Mouse (Mus musculus) lung, postnatal 25 days (tissue): Measurements from ENCODE around the gene B4gat1.
"Not testable (repeated sequence)": the region's sequence is repeated elsewhere in the genome, so short reads cannot be mapped to it uniquely, and the experiment has no call there.

Experiments
- DNase-seq: peaks from one replicate; pipeline ENCODE4 v3.0.0; 2022; ENCODE audit warnings: low spot score

The B4gat1 gene

GRCm38 (mm10) chr19:5038709-5039156 lies at the start of gene B4gat1, which contains the start of gene AC124502.3:
Gene B4gat1 (plus strand): TSS chr19:5038826.
Gene AC124502.3 (plus strand): TSS chr19:5038891.
- peak; percentile 90 for DNase-seq

- DNase-seq = peak; percentile 89
Measured at GRCm38 (mm10) chr19:4989013-4989412, 49.6 kb upstream of the B4gat1 start.

GRCm38 (mm10) chr19:4989434-4990255 lies 49.0 kb upstream of the B4gat1 start:
- no peak for DNase-seq

GRCm38 (mm10) chr19:4990256-4990625 lies 48.4 kb upstream of the B4gat1 start, which contains the start of gene Npas4:
Gene Npas4 (minus strand): TSS chr19:4990316.
- no peak for DNase-seq

- no peak for DNase-seq
Measured at GRCm38 (mm10) chr19:4990716-4991115, 47.9 kb upstream of the B4gat1 start.

GRCm38 (mm10) chr19:4992371-4992770 lies 46.3 kb upstream of the B4gat1 start:
- DNase-seq = no peak

- DNase-seq = peak; percentile 17
Measured at GRCm38 (mm10) chr19:4992904-4993303, 45.7 kb upstream of the B4gat1 start.

- DNase-seq = no peak
Measured at GRCm38 (mm10) chr19:4994043-4994442, 44.6 kb upstream of the B4gat1 start.

GRCm38 (mm10) chr19:4999445-5000140 lies 39.0 kb upstream of the B4gat1 start:
- DNase-seq = no peak

- DNase-seq = peak; percentile 64
Measured at GRCm38 (mm10) chr19:5001666-5002406, 36.8 kb upstream of the B4gat1 start.

- not testable (repeated sequence) for DNase-seq
Measured at GRCm38 (mm10) chr19:5003644-5004043, 35.0 kb upstream of the B4gat1 start.

GRCm38 (mm10) chr19:5004925-5005324 lies 33.7 kb upstream of the B4gat1 start:
- no peak for DNase-seq

GRCm38 (mm10) chr19:5013138-5013537 lies 25.5 kb upstream of the B4gat1 start:
- no peak for DNase-seq

- peak; percentile 36 for DNase-seq
Measured at GRCm38 (mm10) chr19:5014961-5015398, 23.6 kb upstream of the B4gat1 start.

- peak; percentile 42 for DNase-seq
Measured at GRCm38 (mm10) chr19:5016221-5016742, 22.3 kb upstream of the B4gat1 start.

GRCm38 (mm10) chr19:5016782-5017181 lies 21.8 kb upstream of the B4gat1 start:
- peak; percentile 73 for DNase-seq

GRCm38 (mm10) chr19:5017611-5018010 lies 21.0 kb upstream of the B4gat1 start:
- no peak for DNase-seq

- no peak for DNase-seq
Measured at GRCm38 (mm10) chr19:5018191-5018590, 20.4 kb upstream of the B4gat1 start.

- no peak for DNase-seq
Measured at GRCm38 (mm10) chr19:5021416-5021815, 17.2 kb upstream of the B4gat1 start.

GRCm38 (mm10) chr19:5023621-5024479 lies 14.8 kb upstream of the B4gat1 start, which contains the start of gene Slc29a2:
Gene Slc29a2 (plus strand): TSS chr19:5023860.
- DNase-seq = peak; percentile 94

GRCm38 (mm10) chr19:5026111-5026510 lies 12.5 kb upstream of the B4gat1 start:
- DNase-seq = no peak
